Mouse (Mus musculus) left cerebral cortex, adult 8-10 months (tissue): Measurements from ENCODE around the gene Tbx1. TPM values are rescaled to one million over a fixed set of nuclear protein-coding genes. Genes with fewer than 3 reads are reported as not detected.

Experiments
- DNase-seq, 2 experiments: peaks; one replicate each; pipeline ENCODE4 v3.0.0; 2022; ENCODE audit warnings: low spot score in 2 of 2
- total RNA-seq, 4 experiments: library from RNA; stranded (reverse); gene quantifications; 2 replicates each; pipeline ENCODE4 v1.2.4; 2022

Gene Tbx1
- total RNA-seq, result 1 to 10 TPM; 1.0 to 2.1 (median 1.6) TPM

DNA sequence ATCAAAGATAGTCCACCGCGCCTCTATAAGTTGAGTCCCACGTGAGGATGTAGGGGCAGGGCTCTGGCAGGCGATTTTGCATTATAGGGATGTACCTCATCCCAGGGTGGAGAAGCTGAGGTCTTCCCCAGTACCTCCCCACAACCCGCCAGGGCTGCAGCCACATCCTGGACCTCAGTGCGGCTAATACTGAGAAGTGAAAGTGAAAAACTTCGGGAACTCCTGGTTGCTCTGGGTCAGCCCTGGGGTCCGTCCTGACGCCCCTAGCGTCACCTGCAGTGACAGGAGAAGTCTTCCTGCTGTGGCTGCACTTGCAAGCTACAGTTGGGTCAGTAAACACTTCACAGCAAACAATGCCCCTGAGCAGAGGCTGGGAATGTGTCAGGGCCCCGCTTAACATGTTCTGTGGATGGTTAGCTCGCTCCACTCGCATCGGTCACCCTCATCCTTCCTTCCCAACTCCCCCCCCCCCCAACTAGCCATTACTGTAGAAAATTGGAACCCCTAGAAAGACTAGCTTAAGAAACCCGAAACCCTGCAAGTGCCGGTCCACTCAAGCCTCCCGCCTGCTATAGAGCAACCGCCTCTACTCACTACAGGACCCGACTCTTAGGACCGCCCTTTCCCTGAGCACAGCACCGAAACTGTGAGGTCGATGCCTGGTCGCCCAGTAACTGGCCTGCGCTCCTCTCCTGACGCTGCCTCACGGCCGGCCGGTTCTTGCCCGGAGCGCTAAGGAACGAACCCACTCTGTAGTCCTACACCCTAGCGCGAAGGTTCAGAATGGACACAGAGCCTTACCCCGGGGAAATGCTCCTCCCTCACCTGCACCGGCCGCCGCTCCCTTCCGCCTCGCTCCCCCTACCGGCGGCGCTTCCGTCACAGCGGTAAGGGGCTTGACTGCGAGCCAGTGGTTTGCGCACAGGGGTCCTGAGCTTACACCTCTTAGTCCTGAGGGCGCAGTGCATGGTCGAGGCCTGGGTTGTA, at the start of gene Tbx1:
Gene Tbx1 (minus strand): TSS at position 868 of the 987 bp plus-strand sequence.
- no peak for DNase-seq

DNA sequence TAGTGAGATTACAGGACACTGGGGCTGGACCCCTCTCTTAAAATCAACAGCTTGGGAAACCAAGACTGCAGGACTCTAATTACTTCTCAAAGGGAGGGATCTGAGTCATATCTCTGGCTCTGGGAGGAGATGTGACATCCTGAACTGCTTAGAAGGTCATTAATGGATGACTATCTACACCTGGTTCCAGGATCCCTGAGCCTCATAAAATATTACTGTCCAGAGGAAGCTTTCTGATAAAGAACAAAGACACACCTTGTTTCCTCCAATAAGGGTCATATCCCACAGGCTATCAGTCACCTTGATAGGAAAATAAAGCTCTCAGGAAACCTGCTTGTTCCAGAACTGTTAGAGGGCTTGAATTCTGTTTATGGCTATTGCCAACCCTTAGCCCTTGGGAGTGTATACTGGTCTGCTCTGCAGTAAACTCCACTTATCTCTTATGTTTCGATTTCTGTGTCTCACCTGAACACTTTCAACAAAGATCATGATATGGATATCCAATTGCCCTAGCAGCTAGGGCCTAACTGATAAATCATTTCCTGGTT, 49.0 kb upstream of the Tbx1 start:
- DNase-seq, result no peak

DNA sequence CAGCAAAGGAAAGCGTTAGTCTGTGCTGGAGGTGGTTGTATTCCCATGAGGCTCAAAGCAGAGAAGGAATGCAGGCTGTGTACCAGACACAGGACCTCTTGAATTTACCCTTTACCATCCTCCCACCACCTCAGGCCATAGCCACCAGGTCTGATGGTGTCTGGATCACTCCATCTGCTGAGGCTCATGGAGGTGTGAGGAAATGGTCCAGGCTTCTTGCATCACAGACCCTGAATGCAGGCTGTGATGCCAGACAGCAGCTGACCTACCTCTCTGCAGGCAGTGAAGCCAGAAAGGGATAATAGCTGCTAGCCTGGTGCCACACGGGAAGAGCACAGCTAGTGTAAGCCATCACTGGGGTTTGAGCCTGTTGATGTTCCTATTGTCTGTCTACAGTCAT, 47.9 kb upstream of the Tbx1 start:
- no peak for DNase-seq

DNA sequence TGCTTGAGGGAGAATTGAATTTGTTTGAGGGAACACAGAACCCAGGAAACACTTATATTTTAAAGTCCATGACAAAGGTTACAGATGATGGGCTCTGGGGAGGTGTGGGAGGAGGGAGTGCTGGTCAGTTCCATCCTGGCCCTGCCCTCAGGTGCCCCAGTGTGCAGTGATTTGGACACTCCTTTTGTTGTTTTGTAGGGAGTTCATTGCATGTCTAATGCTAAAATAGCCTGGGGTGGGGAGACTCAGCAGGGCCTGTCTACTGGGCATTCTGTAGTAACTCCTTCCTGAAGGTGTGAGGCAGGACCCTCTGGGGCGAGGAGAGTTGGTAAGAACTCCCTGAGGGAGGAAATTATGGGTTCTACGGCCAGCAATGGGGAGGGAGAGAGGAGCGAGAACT, 46.3 kb upstream of the Tbx1 start:
- DNase-seq, result no peak

DNA sequence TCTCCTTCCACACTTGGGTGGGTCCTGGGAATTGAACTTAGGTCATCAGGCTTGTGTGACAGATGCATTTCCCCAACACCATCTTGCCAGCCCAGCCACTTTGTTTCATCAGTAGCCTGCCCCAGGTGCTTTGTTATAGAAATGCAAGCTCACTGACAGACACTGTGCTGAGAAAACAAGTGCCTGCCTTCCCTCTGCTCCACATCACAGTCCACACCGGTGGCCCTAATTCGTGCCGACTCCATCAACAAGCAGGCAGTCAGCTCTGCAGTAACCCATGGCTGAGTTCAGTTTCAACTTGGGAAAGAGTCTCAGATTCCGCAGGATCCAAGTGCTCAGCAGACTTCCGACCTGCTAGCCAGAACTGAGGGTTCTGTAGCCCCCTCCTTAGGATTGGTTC, 45.9 kb upstream of the Tbx1 start:
- DNase-seq, result no peak

DNA sequence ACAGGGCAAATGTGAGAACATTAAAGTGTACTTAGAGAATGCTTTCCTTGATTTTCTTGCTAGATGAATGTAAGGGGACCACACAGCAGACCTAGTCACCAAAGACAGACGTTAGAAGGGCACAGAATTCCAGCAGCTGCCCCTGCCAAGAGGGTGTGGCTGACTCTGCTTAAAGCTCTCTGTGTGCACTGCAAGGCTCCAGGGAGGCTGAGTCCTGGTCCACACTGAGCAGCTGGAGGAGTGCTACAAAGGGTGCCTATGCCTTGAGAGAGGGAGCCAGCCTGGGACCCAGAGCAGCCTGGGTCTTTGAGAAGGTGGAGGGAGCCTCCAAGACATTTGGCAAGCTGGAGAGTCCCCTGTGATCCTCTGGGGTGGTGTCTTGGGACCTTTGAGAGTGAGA, 42.9 kb upstream of the Tbx1 start:
- no peak for DNase-seq

DNA sequence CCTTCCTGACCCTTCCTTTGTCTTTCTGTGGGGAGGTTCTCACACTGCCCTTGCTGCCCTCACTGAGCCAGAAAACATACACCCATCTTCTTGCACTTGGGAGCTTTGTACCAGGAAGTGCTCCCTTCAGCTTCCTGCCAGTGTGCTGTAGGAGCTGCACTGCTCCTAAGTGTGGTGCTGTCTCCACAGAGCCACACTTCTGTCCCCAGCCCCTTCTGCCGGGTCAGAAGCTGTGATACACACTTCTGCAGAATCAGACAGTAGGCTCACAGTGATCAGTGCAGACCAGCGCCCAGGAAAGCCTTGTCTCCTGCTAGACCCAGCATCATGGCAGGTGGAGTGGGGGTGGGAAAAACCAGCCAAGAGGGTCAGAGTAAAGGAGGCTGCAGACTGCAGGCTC, 42.3 kb upstream of the Tbx1 start:
- no peak for DNase-seq

DNA sequence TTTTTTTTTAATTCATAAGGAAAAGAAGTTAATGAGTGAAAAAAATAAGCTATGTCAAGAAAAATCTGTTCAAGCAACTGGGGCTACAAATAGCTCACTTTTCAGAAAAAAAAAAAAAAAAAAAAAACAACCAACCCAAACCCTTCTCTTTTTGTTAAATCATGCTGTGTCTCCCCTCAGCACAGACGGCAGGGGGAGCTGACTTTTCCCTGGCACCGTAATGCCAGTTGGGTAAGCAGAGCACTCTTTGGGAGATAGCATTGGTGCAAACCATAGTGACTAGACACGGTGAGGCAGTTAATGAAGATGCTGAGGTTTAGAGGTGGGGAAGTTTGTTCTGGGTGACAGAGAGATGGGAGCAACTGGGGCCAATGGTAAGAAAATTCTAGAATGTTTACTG, 41.6 kb upstream of the Tbx1 start:
- no peak for DNase-seq

DNA sequence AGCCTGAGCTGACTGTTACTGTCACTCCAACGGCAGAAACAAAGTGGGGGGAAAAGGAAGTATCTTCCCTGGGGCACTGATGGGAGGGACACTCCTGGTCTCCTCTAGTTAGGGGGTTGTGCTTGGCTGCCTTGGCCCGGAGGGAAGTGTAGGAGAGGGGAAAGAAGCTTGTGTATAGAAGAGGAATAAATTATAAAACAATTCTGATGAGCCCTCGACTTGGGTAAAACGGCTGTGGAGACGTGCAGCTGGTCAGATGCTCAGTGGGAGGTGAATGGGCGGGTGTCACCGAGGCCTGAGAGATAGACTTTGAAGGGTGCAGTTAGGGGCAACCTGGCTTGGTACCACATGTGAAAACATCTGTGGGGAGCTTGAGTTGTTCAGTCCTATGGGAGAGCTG, 40.7 kb upstream of the Tbx1 start:
- DNase-seq, result no peak

DNA sequence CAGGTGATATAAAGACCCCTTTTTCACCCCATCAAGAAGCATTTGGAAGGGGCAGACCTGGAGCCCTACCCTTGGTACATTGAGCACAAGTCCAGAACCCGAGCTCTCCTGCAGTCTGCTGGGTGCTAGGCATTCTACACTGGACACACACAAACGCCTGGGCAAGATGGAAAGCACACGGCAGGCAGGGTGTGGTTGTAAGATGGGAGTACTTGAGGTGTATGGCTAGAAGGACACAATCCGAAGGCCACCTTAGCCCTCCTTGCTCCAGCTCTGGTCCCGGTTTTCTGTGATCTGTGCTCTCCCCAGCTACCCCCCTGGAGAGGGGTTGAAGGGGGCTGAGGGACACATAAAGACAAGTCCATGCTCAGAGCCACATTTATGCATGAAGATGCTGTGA, 39.8 kb upstream of the Tbx1 start:
- DNase-seq, result no peak

DNA sequence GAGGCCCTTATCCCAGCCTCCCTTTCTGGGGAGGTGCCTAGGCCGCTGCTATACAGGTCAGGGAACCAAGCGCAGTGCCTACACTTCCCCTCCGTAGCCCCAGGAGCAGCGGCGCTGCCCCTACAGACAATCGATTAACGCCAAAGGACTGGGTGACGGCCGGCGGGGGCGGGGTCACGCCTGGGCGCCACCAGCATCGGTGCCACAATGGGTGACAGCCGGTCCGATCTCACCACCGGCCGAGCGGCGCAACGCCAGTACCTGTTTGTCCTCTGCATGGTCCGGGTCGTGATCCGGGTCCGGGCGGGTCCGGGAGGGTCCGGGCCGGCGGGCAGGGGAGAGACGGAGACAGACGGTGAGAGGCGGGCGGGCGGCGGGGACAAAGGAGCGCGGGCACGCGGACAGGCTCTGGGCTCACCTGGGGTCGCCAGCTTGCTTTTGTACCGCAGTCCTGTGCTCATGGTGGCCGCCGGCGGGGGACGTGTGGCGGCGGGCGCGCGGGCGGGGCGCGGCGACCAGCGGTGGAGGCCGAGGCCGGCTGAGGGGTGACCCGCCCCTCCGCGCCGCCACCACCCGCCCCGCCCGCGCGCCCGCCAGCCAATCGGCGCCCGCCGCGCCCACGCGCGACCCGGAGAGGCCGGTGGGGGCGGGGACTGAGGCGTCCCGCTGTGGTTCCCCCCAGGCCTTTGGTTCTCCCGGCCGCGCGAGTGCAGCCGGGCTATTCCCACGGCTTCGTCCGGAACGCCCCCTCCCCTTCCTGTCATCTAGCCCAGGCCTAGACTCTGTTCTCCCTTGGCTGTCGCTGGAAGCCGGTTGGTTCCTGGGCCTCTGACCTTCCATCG, 39.1 kb upstream of the Tbx1 start, which contains the start of gene Sept5:
Gene Sept5 (minus strand): TSS at position 565 of the 842 bp plus-strand sequence.
- peak in 1 of 2 experiments; percentile 58 for DNase-seq

DNA sequence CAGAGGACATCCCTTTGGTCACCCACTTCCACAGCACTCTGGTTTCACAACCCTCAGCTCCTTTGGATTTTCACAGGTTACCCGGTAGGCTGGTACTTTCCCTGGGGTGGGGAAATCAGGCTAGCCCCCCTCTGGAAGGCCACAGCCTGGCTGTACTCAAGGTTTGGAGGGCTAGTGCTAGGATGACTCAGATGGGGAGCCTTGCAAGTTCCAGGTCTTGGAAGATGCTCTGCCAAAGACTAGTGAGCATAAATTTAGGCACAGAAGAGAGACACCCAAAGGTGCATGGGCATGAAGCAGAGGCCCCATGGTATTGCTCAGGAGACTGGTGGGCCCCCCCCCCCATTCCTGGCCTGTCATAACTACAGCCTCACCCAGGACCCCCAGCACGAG, 38.5 kb upstream of the Tbx1 start:
- no peak for DNase-seq

DNA sequence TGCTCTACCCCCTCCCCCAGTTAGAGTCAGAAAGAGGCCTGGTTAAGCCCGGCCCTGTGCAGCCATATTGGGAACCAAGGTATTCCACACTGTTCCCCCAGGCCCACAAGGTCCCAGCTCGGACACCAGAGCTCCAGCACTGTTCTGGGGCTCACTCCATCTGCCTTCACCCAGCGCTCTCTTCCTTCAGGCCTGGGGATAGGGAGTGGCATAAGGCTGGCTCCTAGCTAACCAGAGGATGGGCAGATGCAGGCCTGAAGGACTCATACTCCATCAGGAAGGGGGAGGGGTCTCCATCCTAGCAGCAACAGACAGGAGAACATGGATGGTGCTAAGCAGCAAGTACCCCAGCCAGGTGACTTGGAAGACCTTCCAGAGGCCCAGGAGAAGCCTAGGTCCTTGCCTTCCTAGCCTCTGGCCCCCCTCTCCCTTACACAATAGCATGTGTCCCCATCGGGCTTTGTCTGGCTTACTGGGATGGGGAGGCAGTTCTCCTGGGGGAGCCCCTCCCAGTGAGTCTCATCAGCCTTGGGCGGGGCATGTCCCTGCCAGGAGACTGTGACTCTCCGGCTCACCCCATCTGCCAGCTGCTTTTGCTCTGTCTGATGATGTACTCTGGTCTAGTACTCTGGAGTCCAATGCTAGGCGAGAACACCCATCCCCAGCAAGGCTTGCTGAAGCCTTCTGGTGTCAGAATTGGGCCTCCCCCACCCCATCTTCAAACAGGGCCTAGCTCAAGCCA, 37.9 kb upstream of the Tbx1 start:
- DNase-seq, result no peak

DNA sequence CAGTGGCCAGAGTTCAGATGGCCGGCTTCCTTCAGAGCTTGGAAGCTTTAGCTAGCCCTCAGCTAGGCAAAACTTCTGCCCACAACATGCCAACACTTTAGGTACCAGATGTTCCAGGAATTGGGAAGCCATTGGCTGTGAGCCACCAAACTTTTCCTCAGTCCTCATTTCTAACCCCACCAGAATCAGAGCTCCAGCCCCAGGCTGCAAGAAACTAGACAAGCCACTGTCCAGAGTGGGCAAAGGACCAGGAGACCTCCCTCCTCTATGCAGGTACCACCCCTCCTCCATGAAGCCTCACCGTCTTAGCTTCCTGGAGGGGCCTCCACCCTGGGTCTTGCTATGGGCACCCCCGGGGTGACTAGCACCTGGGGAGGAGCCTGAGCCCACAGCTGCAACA, 36.7 kb upstream of the Tbx1 start:
- no peak for DNase-seq

DNA sequence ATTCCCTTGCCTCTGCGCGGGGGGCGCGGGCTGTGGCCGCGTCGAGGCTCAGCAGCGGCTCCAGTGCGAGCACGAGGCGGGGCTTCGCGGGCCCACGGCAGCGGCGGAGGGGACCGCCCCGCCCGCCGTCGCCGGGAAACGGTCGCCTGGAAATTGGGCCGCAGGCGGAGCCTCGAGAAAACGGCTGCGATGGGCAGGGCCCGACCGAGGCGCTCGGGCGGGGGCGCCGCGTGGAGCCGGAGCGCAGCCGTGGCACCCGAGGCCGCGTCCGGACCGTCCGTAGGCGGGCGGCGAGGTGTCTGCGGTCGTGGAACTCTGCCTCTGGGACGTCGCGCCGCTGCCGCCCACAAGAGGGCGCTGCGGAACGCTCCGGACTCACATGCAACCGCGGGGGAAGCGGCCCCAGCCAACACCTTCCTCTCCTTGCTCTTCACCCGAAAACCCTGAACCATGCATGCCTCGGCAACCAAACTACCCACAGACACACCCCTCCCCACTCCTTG, 36.0 kb upstream of the Tbx1 start, which contains the start of gene Gm49601:
Gene Gm49601 (minus strand): TSS at position 52 of the 503 bp plus-strand sequence.
- DNase-seq, result peak; percentile 66 to 85

DNA sequence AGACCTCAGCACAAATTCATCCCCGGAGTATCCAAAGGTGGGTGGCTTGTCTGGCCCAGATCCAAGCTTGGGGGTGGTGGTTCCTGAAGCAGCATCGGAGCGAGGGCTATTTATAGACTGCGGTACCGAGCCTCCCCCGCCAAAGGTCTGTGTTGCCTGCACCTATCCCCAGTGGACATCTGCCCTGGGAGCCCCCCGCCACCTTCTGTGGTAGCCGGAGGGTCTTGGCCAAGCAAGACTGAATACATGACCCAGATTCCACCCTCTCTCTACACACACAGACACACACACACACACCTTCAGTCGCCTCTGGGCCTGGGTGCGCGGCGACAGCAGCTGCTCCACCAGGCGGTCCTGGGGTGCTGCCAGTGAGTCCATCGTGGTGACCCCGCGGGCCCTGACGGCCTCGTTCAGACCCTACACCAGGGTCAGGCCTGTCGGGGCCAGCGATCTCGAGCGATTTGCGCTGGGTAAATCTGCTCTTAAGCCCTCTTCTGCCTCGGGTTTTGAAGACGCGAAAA, 35.4 kb upstream of the Tbx1 start:
- peak; percentile 69 to 87 for DNase-seq

DNA sequence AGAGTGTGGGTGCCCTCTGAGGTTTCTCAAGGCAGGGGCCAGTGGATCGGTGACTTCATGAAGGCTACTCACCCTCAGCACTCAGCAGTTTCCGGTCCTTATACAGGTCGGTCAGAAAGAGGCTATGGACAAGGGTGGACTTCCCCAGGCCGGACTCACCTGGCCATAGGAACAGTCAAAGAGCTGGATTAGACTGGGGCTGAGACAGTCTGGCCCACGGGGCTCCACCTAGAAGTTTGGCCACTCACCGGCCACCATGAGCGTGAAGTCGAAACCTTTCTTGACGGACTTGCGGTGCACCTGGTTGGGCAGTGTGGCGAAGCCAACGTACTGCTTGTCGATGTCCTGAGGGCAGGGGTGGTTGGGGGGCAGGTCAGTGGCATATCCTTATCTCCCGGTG, 34.6 kb upstream of the Tbx1 start:
- DNase-seq, result no peak

DNA sequence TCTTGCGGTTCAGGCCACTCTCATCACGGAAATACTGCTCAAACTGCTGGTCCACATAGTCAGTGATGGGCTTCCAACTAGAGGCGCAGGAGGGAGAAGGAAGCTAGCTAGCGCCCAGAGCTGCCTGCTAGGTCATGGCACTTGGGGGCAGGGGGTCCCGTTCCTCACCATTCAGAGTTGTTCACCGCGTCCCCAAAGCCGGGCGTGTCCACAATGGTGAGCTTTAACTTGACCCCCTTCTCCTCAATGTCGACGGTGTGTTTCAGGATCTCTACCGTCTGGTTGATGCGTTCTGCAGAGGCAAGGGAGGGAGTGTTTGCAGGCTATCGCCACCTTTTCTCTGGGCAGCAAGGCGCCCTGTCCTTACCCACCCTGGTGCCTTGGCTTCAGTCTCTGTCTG, 34.2 kb upstream of the Tbx1 start:
- DNase-seq, result no peak

DNA sequence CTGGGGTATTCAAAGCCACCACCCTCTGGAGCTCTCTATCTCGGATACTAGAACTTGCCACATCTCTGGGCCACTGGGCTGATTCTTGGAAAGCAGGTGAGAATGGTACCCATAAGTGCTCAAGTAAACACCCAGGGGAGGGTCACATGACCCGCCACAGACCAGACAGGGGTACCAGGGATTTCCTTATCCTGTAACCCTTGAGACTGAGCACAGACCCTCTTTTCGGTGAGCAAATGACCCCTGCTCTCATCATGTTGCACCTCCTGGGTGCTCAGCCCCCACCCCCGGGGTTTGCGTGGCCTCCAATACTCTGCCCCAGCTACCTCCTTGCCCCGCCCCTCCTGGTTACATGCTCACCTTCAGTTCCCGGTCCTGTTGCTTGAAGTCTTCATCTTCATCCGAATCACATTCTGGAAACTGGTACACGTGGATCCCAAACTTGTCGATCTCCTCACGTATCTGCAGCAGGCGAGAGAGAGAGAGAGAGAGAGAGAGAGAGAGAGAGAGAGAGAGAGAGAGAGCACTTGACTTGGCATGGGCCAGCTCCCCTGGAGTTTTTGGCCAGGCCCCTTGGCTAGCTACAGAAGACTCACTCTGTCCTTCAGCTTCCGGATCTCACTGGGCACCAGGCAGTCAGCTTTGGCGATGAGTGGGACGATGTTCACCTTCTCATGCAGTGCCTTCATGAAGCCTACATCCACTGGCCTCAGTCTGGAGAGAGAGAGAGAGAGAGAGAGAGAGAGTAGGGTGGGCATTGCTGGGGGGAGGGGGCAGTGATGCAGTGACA, 33.5 kb upstream of the Tbx1 start:
- no peak for DNase-seq
